Mouse (Mus musculus): Measurements from ENCODE around the gene Plcb1. TPM values are rescaled to one million over a fixed set of nuclear protein-coding genes. Genes with fewer than 3 reads are reported as not detected.
"Not testable (repeated sequence)": the region's sequence is repeated elsewhere in the genome, so short reads cannot be mapped to it uniquely, and the experiment has no call there.

Plcb1 gene
- total RNA-seq, 2 experiments from 2014 or later, result 59.9 to 62.6 TPM

- DNase-seq (ENCODE audit: low spot score in 2 of 2), result no peak
Observed at GRCm38 (mm10) chr2:135300480-135300879, 514.6 kb downstream of the Plcb1 start.

GRCm38 (mm10) chr2:135302483-135302882 is 516.6 kb downstream of the Plcb1 start:
- DNase-seq (ENCODE audit: low spot score in 2 of 2), result no peak

GRCm38 (mm10) chr2:135305186-135305585 is 519.3 kb downstream of the Plcb1 start:
- DNase-seq (ENCODE audit: low spot score in 2 of 2), result no peak

GRCm38 (mm10) chr2:135305736-135306471 is 520.0 kb downstream of the Plcb1 start:
- DNase-seq (ENCODE audit: low spot score in 2 of 2), result no peak

GRCm38 (mm10) chr2:135306472-135306771 is 520.6 kb downstream of the Plcb1 start:
- DNase-seq (ENCODE audit: low spot score in 2 of 2), result no peak

- DNase-seq (ENCODE audit: low spot score in 2 of 2), result no peak
Observed at GRCm38 (mm10) chr2:135307787-135308186, 521.9 kb downstream of the Plcb1 start.

GRCm38 (mm10) chr2:135315980-135316379 is 530.1 kb downstream of the Plcb1 start:
- DNase-seq (ENCODE audit: low spot score in 2 of 2), result no peak

GRCm38 (mm10) chr2:135318136-135318535 is 532.3 kb downstream of the Plcb1 start:
- no peak for DNase-seq (ENCODE audit: low spot score in 2 of 2)

- no peak for DNase-seq (ENCODE audit: low spot score in 2 of 2)
Observed at GRCm38 (mm10) chr2:135323276-135323954, 537.5 kb downstream of the Plcb1 start.

GRCm38 (mm10) chr2:135323955-135324302 is 538.1 kb downstream of the Plcb1 start:
- peak; percentile 32 to 51 for DNase-seq (ENCODE audit: low spot score in 2 of 2)

- DNase-seq (ENCODE audit: low spot score in 2 of 2), result no peak
Observed at GRCm38 (mm10) chr2:135328756-135329155, 542.9 kb downstream of the Plcb1 start.

GRCm38 (mm10) chr2:135329782-135330545 is 544.1 kb downstream of the Plcb1 start:
- no peak for DNase-seq (ENCODE audit: low spot score in 2 of 2)

- no peak for DNase-seq (ENCODE audit: low spot score in 2 of 2)
Observed at GRCm38 (mm10) chr2:135331868-135332267, 546.0 kb downstream of the Plcb1 start.

GRCm38 (mm10) chr2:135356311-135356710 is 570.4 kb downstream of the Plcb1 start:
- no peak for DNase-seq (ENCODE audit: low spot score in 2 of 2)

GRCm38 (mm10) chr2:135361798-135362197 is 575.9 kb downstream of the Plcb1 start:
- DNase-seq (ENCODE audit: low spot score in 2 of 2), result no peak

- no peak for DNase-seq (ENCODE audit: low spot score in 2 of 2)
Observed at GRCm38 (mm10) chr2:135362948-135363347, 577.1 kb downstream of the Plcb1 start.

GRCm38 (mm10) chr2:135370259-135370835 is 584.5 kb downstream of the Plcb1 start:
- peak; percentile 5 for DNase-seq (ENCODE audit: low spot score in 2 of 2)

GRCm38 (mm10) chr2:135380796-135381195 is 594.9 kb downstream of the Plcb1 start:
- DNase-seq (ENCODE audit: low spot score in 2 of 2), result not testable (repeated sequence)

GRCm38 (mm10) chr2:135381396-135381795 is 595.5 kb downstream of the Plcb1 start:
- no peak for DNase-seq (ENCODE audit: low spot score in 2 of 2)

GRCm38 (mm10) chr2:135387990-135388389 is 602.1 kb downstream of the Plcb1 start:
- DNase-seq (ENCODE audit: low spot score in 2 of 2), result no peak

GRCm38 (mm10) chr2:135394698-135395097 is 608.8 kb downstream of the Plcb1 start:
- no peak for DNase-seq (ENCODE audit: low spot score in 2 of 2)

GRCm38 (mm10) chr2:135396375-135396774 is 610.5 kb downstream of the Plcb1 start:
- no peak for DNase-seq (ENCODE audit: low spot score in 2 of 2)
